Mouse (Mus musculus) left cerebral cortex, adult 8-10 months (tissue): ENCODE results near the gene Serpina1a. TPM values are rescaled to one million over a fixed set of nuclear protein-coding genes. Genes with fewer than 3 reads are reported as not detected.
"Not testable (repeated sequence)": the region's sequence is repeated elsewhere in the genome, so short reads cannot be mapped to it uniquely, and the experiment has no call there.

ENCODE experiments used
- DNase-seq, 2 experiments: peaks; one replicate each; pipeline ENCODE4 v3.0.0; 2022; ENCODE audit warnings: low spot score in 2 of 2
- total RNA-seq, 4 experiments: library from RNA; stranded (reverse); gene quantifications; 2 replicates each; pipeline ENCODE4 v1.2.4; 2022

Serpina1a gene
- total RNA-seq: under 1 TPM in 1 of 4 experiments, not detected in 3; 0.46 TPM

DNA sequence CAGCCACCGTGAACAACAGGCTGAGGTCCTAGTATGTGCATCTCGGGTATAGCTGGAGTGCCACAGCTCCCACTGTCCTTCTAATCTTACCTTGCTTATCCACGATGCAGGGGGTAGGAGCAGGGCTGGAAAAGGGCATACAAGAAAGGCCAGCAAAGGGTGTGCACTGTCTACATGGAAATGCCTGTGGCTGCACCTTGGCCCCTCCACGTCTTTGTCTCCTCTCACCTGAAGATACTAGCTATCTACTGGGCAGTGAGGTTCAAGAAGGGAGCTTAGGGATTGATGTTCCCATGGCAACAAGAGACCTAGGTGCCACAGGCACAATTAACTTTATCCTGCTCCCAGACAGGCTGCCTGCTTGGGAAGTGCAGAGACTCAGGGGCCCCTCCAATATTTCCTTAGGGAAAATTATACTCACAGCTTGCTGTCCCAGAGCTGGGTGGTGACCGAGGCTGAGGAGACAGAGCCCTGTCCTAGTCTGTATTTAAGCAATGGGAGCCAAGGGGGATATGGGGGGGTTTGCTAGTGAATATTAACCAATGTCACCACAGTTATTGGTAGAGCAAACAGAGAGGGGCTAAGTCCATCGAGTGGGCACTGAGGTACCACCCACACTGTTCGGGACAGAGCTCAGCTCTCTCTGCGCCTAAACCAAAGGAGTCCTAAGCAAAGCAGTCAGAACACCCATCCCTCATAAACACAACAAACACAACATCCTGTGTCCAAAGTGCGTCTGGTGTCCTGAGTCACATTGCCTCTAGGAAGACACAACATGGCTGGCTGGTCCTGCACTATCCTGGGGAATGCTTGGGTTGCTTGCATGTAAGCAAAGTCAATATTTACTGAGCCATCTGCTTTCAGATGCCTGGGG, at the start of gene Serpina1a:
Serpina1a (minus strand) TSS at position 462 of the 874 bp plus-strand sequence.
- DNase-seq: not testable (repeated sequence)

DNA sequence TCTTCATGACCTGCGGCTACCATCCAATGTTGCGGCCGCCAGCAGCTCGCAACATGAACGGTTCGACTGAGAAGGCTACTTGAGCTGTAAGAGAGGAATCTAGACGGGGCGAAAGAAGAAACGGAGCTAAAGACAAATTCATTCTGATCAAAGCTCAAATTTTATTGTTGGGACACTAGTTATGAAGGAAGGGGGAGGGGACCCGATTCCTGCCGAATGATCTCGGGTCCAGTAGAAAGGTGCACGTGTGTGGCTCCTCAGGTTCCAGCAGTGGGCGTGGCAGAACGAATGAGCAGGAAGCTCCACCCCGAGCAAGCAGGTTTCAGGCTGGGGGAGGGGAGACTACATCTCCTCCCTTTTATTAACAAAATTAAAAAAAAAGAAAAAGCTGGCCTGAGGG, 45.8 kb upstream of the Serpina1a start:
- not testable (repeated sequence) for DNase-seq

DNA sequence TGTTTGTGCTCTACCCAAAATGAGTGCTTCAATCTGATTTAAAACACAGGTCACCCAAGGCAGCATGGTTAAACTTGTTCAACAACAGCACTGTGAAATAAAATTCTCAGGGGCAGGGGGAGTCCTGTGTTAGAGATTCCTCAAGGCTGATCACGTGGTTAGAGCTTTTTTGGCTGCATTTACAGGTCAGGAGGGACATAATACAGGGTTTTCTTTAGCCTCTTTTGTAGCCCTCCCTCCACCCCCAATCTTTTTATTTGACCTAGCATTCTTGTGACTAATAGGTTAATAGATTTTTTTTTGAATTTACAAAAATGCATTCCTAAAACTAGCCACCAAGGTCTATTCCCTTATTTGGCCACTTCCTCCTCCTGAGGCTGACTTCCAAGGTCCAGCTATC, 44.4 kb upstream of the Serpina1a start:
- not testable (repeated sequence) for DNase-seq

- not testable (repeated sequence) for DNase-seq
Measured at GRCm38 (mm10) chr12:103904837-103905340, 41.5 kb upstream of the Serpina1a start, which contains the start of gene Serpina1c. Gene Serpina1c (minus strand): TSS chr12:103904887.

- DNase-seq: not testable (repeated sequence)
Measured at GRCm38 (mm10) chr12:103901929-103902328, 38.6 kb upstream of the Serpina1a start.

DNA sequence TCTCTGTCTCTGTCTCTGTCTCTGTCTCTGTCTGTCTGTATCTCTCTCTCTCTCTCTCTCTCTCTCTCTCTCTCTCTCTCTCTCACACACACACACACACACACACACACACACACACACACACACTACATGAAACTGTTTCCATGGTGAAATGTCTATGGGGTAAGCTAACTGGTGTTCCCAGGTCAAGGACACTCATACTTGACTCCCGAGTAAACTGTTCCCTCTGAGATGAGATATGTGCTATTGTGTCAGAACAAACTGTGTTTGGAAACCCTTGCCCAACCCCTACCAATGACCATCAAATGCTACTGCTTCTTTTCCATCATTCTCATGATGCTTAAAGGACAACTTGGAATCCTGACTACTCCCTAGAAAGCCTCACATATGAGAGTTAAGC, 3.5 kb upstream of the Serpina1a start:
- not testable (repeated sequence) for DNase-seq

GRCm38 (mm10) chr12:103860976-103861375, 2.4 kb downstream of the Serpina1a start:
- DNase-seq: no peak

GRCm38 (mm10) chr12:103860571-103860970, 2.8 kb downstream of the Serpina1a start:
- DNase-seq: not testable (repeated sequence)

DNA sequence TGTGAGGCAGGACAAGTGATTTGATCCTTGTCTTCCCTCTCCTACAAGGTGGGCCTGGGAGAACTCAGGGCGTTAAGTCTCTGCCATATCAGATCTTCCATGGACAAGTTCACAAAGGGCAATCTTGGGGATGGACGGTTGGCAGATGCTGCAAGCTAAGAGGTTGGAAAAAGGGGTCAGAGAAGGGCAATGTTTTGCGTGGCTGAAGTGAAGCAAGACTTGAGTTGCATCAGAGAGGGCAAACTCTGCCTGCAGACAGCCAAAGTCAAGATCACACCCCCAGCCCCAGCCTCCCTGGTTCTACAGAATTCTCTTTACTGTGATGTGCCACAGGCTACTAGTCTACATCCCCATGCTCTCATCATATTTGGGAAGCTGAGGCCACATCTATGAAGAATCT, 3.8 kb downstream of the Serpina1a start:
- not testable (repeated sequence) for DNase-seq

DNA sequence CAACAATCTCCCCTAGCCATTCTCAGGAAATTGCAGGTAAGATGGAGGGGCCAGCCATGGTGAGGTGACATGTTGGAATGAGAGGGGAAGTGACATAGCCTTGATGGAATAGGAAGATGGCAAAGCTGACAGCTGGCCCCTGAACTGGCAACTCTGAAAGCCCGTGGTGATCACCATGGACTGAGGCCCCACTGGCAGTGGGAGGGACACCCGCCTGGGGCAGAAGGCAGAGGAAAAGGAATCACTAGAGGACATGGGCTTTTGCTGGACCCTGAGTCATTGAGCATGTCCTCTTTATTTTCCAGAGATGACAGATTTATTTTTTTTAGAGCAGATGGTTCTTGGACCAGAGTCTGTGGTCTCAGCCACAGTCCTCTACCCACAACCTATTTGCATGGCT, 10.3 kb downstream of the Serpina1a start:
- DNase-seq: not testable (repeated sequence)

GRCm38 (mm10) chr12:103830273-103830672, 33.1 kb downstream of the Serpina1a start, which contains the start of gene Serpina1b:
Gene Serpina1b (minus strand): TSS chr12:103830373.
- not testable (repeated sequence) for DNase-seq

DNA sequence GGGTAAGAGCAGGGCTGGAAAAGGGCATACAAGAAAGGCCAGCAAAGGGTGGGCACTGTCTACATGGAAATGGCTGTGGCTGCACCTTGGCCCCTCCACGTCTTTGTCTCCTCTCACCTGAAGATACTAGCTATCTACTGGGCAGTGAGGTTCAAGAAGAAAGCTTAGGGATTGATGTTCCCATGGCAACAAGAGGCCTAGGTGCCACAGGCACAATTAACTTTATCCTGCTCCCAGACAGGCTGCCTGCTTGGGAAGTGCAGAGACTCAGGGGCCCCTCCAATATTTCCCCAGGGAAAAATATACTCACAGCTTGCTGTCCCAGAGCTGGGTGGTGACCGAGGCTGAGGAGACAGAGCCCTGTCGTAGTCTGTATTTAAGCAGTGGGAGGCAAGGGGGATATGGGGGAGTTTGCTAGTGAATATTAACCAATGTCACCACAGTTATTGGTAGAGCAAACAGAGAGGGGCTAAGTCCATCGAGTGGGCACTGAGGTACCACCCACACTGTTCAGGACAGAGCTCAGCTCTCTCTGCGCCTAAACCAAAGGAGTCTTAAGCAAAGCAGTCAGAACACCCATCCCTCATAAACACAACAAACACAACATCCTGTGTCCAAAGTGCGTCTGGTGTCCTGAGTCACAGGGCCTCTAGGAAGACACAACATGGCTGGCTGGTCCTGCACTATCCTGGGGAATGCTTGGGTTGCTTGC, 35.5 kb downstream of the Serpina1a start:
- not testable (repeated sequence) for DNase-seq

GRCm38 (mm10) chr12:103823826-103824225, 39.5 kb downstream of the Serpina1a start:
- not testable (repeated sequence) for DNase-seq

Other genes starting within 250 kb of the Serpina1a start
- not detected for gene Serpina10, start 232.1 kb downstream of the Serpina1a start, total RNA-seq
- gene Serpina6, start 206.3 kb downstream of the Serpina1a start, total RNA-seq: not detected
- not detected for gene Serpina16, start 187.4 kb downstream of the Serpina1a start, total RNA-seq
- not detected for gene Serpina1f, start 168.0 kb downstream of the Serpina1a start, total RNA-seq
- not detected for gene Serpina1d, start 90.0 kb downstream of the Serpina1a start, total RNA-seq
- gene Serpina1b, start 33.2 kb downstream of the Serpina1a start, total RNA-seq: not detected
- not detected for gene Serpina1c, start 41.3 kb upstream of the Serpina1a start, total RNA-seq
- not detected for gene Serpina1e, start 95.4 kb upstream of the Serpina1a start, total RNA-seq
- gene Serpina11, start 126.4 kb upstream of the Serpina1a start, total RNA-seq: under 1 TPM in 1 of 4 experiments, not detected in 3; 0.26 TPM
- 10 to 100 TPM; 14.6 to 17.7 (median 15.5) TPM for gene Serpina9, start 150.2 kb upstream of the Serpina1a start, total RNA-seq
- not detected for gene Serpina12, start 180.9 kb upstream of the Serpina1a start, total RNA-seq
- gene Serpina5, start 237.6 kb upstream of the Serpina1a start, total RNA-seq: not detected
- gene Serpina3a, start 249.2 kb upstream of the Serpina1a start, total RNA-seq: not detected